Mouse (Mus musculus) liver, embryonic 16.5 days (tissue): ENCODE results near the gene Fam168b. TPM values are rescaled to one million over a fixed set of nuclear protein-coding genes. Genes with fewer than 3 reads are reported as not detected.

Experiments
- ATAC-seq: fragments of 200-750 bp; cut with Nextera tagmentation; 2 replicates; pipeline ENCODE4 v1.8.0; 2017; ENCODE audit warnings: low read depth, mild to moderate bottlenecking, moderate number of reproducible peaks, moderate library complexity
- H3K27ac ChIP-seq: fragments of 300-500 bp; sonication (generic); 2 replicates; pipeline ENCODE4 v1.5.1; 2014; ENCODE audit warnings: mild to moderate bottlenecking, low read length
- H3K27me3 ChIP-seq: fragments of 300-500 bp; sonication (generic); 2 replicates; pipeline ENCODE4 v1.6.1; 2014; ENCODE audit warnings: low read depth, low read length, mixed read lengths; ENCODE audit not compliant: control insufficient read depth, insufficient read depth
- H3K36me3 ChIP-seq: fragments of 300-500 bp; sonication (generic); 2 replicates; pipeline ENCODE4 v1.6.1; 2014; ENCODE audit warnings: mild to moderate bottlenecking; ENCODE audit not compliant: control insufficient read depth, insufficient read depth
- H3K4me1 ChIP-seq: fragments of 300-500 bp; sonication (generic); 2 replicates; pipeline ENCODE4 v1.6.1; 2014; ENCODE audit warnings: low read depth, low read length, mixed read lengths; ENCODE audit not compliant: control insufficient read depth
- H3K4me2 ChIP-seq: fragments of 300-500 bp; sonication (generic); 2 replicates; pipeline ENCODE4 v1.6.1; 2014; ENCODE audit warnings: low read depth, low read length, mixed read lengths
- H3K4me3 ChIP-seq: fragments of 300-500 bp; sonication (generic); 2 replicates; pipeline ENCODE4 v1.5.1; 2014; ENCODE audit warnings: low read depth, mild to moderate bottlenecking, low read length
- H3K9ac ChIP-seq: fragments of 300-500 bp; sonication (generic); 2 replicates; pipeline ENCODE4 v1.6.1; 2014; ENCODE audit warnings: low read depth, low read length
- H3K9me3 ChIP-seq: fragments of 300-500 bp; sonication (generic); replicated peaks from 2 replicates; pipeline ENCODE4 v1.6.1; 2016; ENCODE audit warnings: low read length; ENCODE audit not compliant: control insufficient read depth
- WGBS: fragments of 180-500 bp; shearing (Covaris S2); extraction: QIAGEN DNeasy Blood & Tissue Kit; methylation state at CpG from one replicate; pipeline ENCODE4 v1.1.7; 2014; ENCODE audit not compliant: insufficient replicate concordance; 5-methylcytosine and 5-hydroxymethylcytosine counted together
- polyA plus RNA-seq: library from polyadenylated mRNA; unstranded; fragments of >200 nt; fragmentation: Nextera tagmentation; extraction: Ambion mirVana; gene quantifications from 2 replicates; pipeline ENCODE4 v1.2.1, GENCODE M21; 2015

Gene Fam168b
- polyA plus RNA-seq, 1 experiment from 2014 or later, result 13.5 TPM

DNA sequence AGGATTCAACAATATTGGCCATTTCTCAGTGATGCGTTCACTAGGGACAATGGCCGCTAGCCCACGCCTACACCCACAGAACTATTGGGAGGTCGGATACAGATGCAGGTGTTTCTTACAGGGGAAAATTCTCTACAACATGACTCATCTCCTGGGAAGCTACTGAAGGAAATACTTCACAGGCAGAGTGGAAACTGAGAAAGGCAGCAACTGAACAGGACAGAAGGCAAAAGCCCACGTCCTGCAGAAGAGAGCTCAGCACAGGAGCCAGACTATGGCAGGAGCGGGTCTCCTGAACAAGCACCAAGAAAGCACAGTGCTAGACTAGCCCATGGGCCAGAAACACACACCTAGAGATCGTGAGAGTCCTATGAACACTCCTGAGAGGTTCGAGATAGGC, 18.7 kb downstream of the Fam168b start:
- ATAC-seq, result no peak
- no peaks in the 10 kb centered on the region for H3K27me3 ChIP-seq
- no peak overlapping the region for H3K4me3 ChIP-seq
- H3K4me1 ChIP-seq, result no peaks in the 10 kb centered on the region
- H3K4me2 ChIP-seq, result no peak overlapping the region
- 75% methylated on average over 8 of the region's 8 CpGs for WGBS
- no peak overlapping the region for H3K27ac ChIP-seq
- H3K9ac ChIP-seq, result no peak overlapping the region
- H3K36me3 ChIP-seq, result peaks cover 19% of the 10 kb centered on the region
- H3K9me3 ChIP-seq, result no peaks in the 10 kb centered on the region

GRCm38 (mm10) chr1:34823353-34823752, 19.5 kb downstream of the Fam168b start:
- no peak for ATAC-seq
- Histone ChIP-seq H3K27me3 (no peaks in the 10 kb centered on the region), H3K36me3 (peaks cover 17% of the 10 kb centered on the region), H3K4me3 (no peak overlapping the region), H3K9ac (no peak overlapping the region), H3K4me2 (no peak overlapping the region), H3K9me3 (no peaks in the 10 kb centered on the region), H3K4me1 (no peaks in the 10 kb centered on the region), H3K27ac (no peak overlapping the region)
- 67% methylated on average over 6 of the region's 6 CpGs for WGBS

DNA sequence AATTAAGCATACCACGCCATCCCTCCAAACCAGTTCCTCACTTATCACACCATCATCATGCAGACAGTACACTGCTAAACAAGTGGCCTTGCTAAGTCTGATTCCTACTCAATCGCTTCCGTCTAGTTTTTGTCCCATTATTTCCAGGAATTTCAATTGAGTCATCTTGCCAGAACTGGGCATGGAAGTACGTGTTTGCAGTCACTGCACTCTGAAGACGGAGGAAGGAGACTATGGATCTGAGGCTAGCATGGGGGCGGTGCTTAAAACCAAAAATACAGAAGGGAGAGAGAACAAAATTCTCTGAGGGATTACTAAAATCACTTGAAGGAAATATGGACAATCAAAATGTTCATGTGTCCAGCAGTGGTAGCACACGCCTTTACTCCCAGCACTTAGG, 20.1 kb downstream of the Fam168b start:
- no peak overlapping the region for H3K9ac ChIP-seq
- no peak overlapping the region for H3K4me3 ChIP-seq
- H3K4me1 ChIP-seq, result no peaks in the 10 kb centered on the region
- ATAC-seq, result no peak
- 83% methylated on average over 7 of the region's 7 CpGs for WGBS
- H3K27me3 ChIP-seq, result no peaks in the 10 kb centered on the region
- peaks cover 17% of the 10 kb centered on the region for H3K36me3 ChIP-seq
- no peaks in the 10 kb centered on the region for H3K9me3 ChIP-seq
- no peak overlapping the region for H3K4me2 ChIP-seq
- H3K27ac ChIP-seq, result no peak overlapping the region

DNA sequence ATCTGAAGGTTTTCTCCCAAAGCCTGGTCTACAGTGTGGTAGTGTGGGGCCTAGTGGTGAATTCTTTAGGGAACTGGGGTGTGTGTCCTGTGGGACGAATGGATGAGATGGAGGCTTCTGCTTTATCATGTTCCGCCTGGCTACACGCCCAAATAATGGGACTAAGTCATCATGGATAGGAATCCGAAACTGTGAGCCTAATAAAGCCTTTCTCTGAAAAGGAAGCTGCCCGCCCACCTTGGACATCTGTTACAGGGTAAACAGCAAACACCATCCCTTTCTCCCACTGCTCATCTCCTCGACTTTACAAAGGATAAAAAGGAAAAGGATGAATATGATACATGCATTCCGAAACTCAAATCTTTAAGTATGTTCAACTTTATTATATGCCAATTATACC, 20.9 kb downstream of the Fam168b start:
- H3K27me3 ChIP-seq, result no peaks in the 10 kb centered on the region
- no peaks in the 10 kb centered on the region for H3K4me1 ChIP-seq
- no peak overlapping the region for H3K4me3 ChIP-seq
- no peak overlapping the region for H3K27ac ChIP-seq
- H3K9me3 ChIP-seq, result no peaks in the 10 kb centered on the region
- H3K4me2 ChIP-seq, result no peak overlapping the region
- no peak overlapping the region for H3K9ac ChIP-seq
- ATAC-seq, result no peak
- H3K36me3 ChIP-seq, result peaks cover 21% of the 10 kb centered on the region
- WGBS, result 71% methylated on average over 7 of the region's 7 CpGs

GRCm38 (mm10) chr1:34821411-34821810, 21.5 kb downstream of the Fam168b start:
- WGBS, result 76% methylated on average over 2 of the region's 2 CpGs

GRCm38 (mm10) chr1:34819225-34819910, 23.5 kb downstream of the Fam168b start:
- no peak overlapping the region for H3K4me2 ChIP-seq
- no peaks in the 10 kb centered on the region for H3K27me3 ChIP-seq
- no peak overlapping the region for H3K27ac ChIP-seq
- no peak overlapping the region for H3K9ac ChIP-seq
- H3K4me1 ChIP-seq, result no peaks in the 10 kb centered on the region
- no peak for ATAC-seq
- peaks cover 21% of the 10 kb centered on the region for H3K36me3 ChIP-seq
- H3K4me3 ChIP-seq, result no peak overlapping the region
- 83% methylated on average over 6 of the region's 6 CpGs for WGBS
- H3K9me3 ChIP-seq, result no peaks in the 10 kb centered on the region

More at GRCm38 (mm10) chr1:34821411-34821810, 21.5 kb downstream of the Fam168b start:
- Histone ChIP-seq H3K36me3 (peaks cover 21% of the 10 kb centered on the region), H3K9me3 (no peaks in the 10 kb centered on the region), H3K27ac (no peak overlapping the region), H3K27me3 (no peaks in the 10 kb centered on the region), H3K9ac (no peak overlapping the region), H3K4me3 (no peak overlapping the region), H3K4me1 (no peaks in the 10 kb centered on the region), H3K4me2 (no peak overlapping the region)
- no peak for ATAC-seq

DNA sequence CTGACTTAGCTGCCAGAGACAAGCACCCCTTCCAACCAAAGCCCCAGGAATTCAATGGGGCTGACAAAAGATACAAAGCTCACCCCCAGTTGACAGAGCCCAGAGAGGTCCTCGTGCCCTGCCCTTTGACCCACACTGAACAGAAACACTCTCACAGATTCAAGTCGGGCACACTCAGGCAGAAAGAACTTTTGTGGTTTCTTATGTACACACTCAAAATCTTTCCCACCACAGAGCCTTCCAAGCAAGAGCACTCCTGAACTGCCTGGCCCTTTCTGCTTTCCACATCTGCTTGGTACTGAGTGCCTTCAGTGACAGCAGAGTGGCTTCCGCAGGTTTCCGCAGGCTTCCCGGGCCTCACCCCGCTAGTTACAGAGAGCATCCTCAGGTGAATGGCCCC, 27.0 kb downstream of the Fam168b start:
- no peak overlapping the region for H3K27ac ChIP-seq
- H3K27me3 ChIP-seq, result no peaks in the 10 kb centered on the region
- H3K36me3 ChIP-seq, result peaks cover 17% of the 10 kb centered on the region
- no peak overlapping the region for H3K4me3 ChIP-seq
- H3K9me3 ChIP-seq, result no peaks in the 10 kb centered on the region
- no peak overlapping the region for H3K4me2 ChIP-seq
- H3K4me1 ChIP-seq, result no peaks in the 10 kb centered on the region
- WGBS, result 75% methylated on average over 6 of the region's 6 CpGs
- H3K9ac ChIP-seq, result no peak overlapping the region
- no peak for ATAC-seq

DNA sequence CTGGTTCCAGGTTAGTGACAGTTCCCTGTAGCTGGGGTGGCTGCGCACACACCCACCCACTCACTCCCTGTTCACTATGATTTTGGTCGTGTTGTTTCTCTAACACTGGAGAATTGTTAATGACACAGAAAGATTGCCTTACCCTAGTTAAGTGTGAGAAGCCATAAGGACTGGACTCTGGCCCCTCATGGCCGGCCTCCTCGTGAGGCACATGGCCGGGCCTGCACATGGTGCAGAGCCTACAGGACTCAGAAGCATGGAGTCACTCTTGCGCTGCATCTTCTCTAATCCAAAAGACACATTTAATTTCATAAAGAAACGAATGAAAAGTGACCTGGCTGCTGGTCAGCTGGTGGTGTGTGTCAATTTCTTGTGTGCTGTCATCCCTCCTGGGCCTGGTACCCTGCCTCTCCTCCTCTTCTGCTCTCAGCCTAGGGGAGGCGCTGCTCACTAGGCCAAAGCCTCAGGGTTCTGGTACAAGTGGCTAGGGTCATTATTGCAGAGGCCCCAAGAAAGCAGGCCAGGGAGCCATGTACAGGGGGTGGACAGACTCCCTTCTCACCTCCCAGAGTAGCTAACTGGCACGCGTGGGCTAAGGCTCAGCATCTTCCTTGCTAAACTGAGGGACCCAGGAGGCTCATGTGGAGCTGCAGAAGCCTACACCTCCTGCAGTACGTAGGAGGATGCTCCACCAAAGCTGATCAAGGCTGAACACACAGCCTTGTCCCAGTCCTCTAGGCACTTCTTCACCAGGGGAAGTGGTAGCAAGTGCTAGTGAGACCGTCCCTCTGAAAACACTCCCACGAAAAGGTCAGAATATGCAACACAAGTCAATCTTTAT, 30.2 kb downstream of the Fam168b start:
- Histone ChIP-seq H3K27ac (no peak overlapping the region), H3K36me3 (peaks cover 10% of the 10 kb centered on the region), H3K9ac (no peak overlapping the region), H3K4me2 (no peak overlapping the region), H3K4me1 (no peaks in the 10 kb centered on the region), H3K27me3 (no peaks in the 10 kb centered on the region), H3K4me3 (no peak overlapping the region), H3K9me3 (no peaks in the 10 kb centered on the region)
- WGBS, result 82% methylated on average over 13 of the region's 13 CpGs
- ATAC-seq, result no peak

- Histone ChIP-seq H3K9me3 (no peaks in the 10 kb centered on the region), H3K27ac (no peak overlapping the region), H3K36me3 (peaks cover 4% of the 10 kb centered on the region), H3K4me3 (no peak overlapping the region), H3K9ac (no peak overlapping the region), H3K4me2 (no peak overlapping the region), H3K27me3 (no peaks in the 10 kb centered on the region), H3K4me1 (no peaks in the 10 kb centered on the region)
- no peak for ATAC-seq
- WGBS, result 76% methylated on average over 6 of the region's 6 CpGs
Measured at GRCm38 (mm10) chr1:34811581-34811980, 31.3 kb downstream of the Fam168b start.
